Mouse (Mus musculus): ENCODE results near the gene Sar1a. TPM values are rescaled to one million over a fixed set of nuclear protein-coding genes. Genes with fewer than 3 reads are reported as not detected.

Gene Sar1a
- total RNA-seq, 1 experiment from 2014 or later: 189 TPM

GRCm38 (mm10) chr10:61669896-61670295 is 10.2 kb upstream of the Sar1a start:
- ATAC-seq (replicated peaks; ENCODE audit: insufficient number of reproducible peaks, low FRiP score, low TSS enrichment, poor library complexity, severe bottlenecking): no peak

GRCm38 (mm10) chr10:61670758-61671157 is 9.3 kb upstream of the Sar1a start:
- no peak; the same call in 1 of the 2 replicates for ATAC-seq (replicated peaks; ENCODE audit: insufficient number of reproducible peaks, low FRiP score, low TSS enrichment, poor library complexity, severe bottlenecking)

GRCm38 (mm10) chr10:61675935-61676334 is 4.2 kb upstream of the Sar1a start:
- no peak for ATAC-seq (replicated peaks; ENCODE audit: insufficient number of reproducible peaks, low FRiP score, low TSS enrichment, poor library complexity, severe bottlenecking)

- ATAC-seq (replicated peaks; ENCODE audit: insufficient number of reproducible peaks, low FRiP score, low TSS enrichment, poor library complexity, severe bottlenecking): no peak
Observed at GRCm38 (mm10) chr10:61679545-61679944, 554 bp upstream of the Sar1a start.

GRCm38 (mm10) chr10:61689405-61689804 is 9.3 kb downstream of the Sar1a start:
- ATAC-seq (replicated peaks; ENCODE audit: insufficient number of reproducible peaks, low FRiP score, low TSS enrichment, poor library complexity, severe bottlenecking): no peak

- ATAC-seq (replicated peaks; ENCODE audit: insufficient number of reproducible peaks, low FRiP score, low TSS enrichment, poor library complexity, severe bottlenecking): no peak
Observed at GRCm38 (mm10) chr10:61693563-61693962, 13.5 kb downstream of the Sar1a start.

GRCm38 (mm10) chr10:61694870-61695670 is 15.0 kb downstream of the Sar1a start, which contains the start of gene Tysnd1:
TSS of gene Tysnd1 (plus strand) at chr10:61695514.
- peak; percentile 95 for ATAC-seq (replicated peaks; ENCODE audit: insufficient number of reproducible peaks, low FRiP score, low TSS enrichment, poor library complexity, severe bottlenecking)

- ATAC-seq (replicated peaks; ENCODE audit: insufficient number of reproducible peaks, low FRiP score, low TSS enrichment, poor library complexity, severe bottlenecking): no peak
Observed at GRCm38 (mm10) chr10:61695703-61696559, 15.8 kb downstream of the Sar1a start.

- no peak for ATAC-seq (replicated peaks; ENCODE audit: insufficient number of reproducible peaks, low FRiP score, low TSS enrichment, poor library complexity, severe bottlenecking)
Observed at GRCm38 (mm10) chr10:61696560-61696823, 16.4 kb downstream of the Sar1a start.

- no peak for ATAC-seq (replicated peaks; ENCODE audit: insufficient number of reproducible peaks, low FRiP score, low TSS enrichment, poor library complexity, severe bottlenecking)
Observed at GRCm38 (mm10) chr10:61697028-61697427, 16.9 kb downstream of the Sar1a start.

- no peak for ATAC-seq (replicated peaks; ENCODE audit: insufficient number of reproducible peaks, low FRiP score, low TSS enrichment, poor library complexity, severe bottlenecking)
Observed at GRCm38 (mm10) chr10:61704663-61705062, 24.6 kb downstream of the Sar1a start.

- 0 out of 2 replicates have a peak, but pooled peaks have one; percentile 15 for ATAC-seq (replicated peaks; ENCODE audit: insufficient number of reproducible peaks, low FRiP score, low TSS enrichment, poor library complexity, severe bottlenecking)
Observed at GRCm38 (mm10) chr10:61706412-61707375, 26.6 kb downstream of the Sar1a start.

GRCm38 (mm10) chr10:61713601-61714000 is 33.5 kb downstream of the Sar1a start:
- no peak for ATAC-seq (replicated peaks; ENCODE audit: insufficient number of reproducible peaks, low FRiP score, low TSS enrichment, poor library complexity, severe bottlenecking)

GRCm38 (mm10) chr10:61714146-61714545 is 34.0 kb downstream of the Sar1a start:
- no peak for ATAC-seq (replicated peaks; ENCODE audit: insufficient number of reproducible peaks, low FRiP score, low TSS enrichment, poor library complexity, severe bottlenecking)

- ATAC-seq (replicated peaks; ENCODE audit: insufficient number of reproducible peaks, low FRiP score, low TSS enrichment, poor library complexity, severe bottlenecking): peak; percentile 80
Observed at GRCm38 (mm10) chr10:61714771-61715461, 34.8 kb downstream of the Sar1a start, which contains the start of gene Aifm2. TSS of gene Aifm2 (plus strand) at chr10:61715263.

GRCm38 (mm10) chr10:61715462-61715837 is 35.4 kb downstream of the Sar1a start:
- no peak for ATAC-seq (replicated peaks; ENCODE audit: insufficient number of reproducible peaks, low FRiP score, low TSS enrichment, poor library complexity, severe bottlenecking)

GRCm38 (mm10) chr10:61715996-61716864 is 36.1 kb downstream of the Sar1a start:
- ATAC-seq (replicated peaks; ENCODE audit: insufficient number of reproducible peaks, low FRiP score, low TSS enrichment, poor library complexity, severe bottlenecking): no peak
